Mouse (Mus musculus): Measurements from ENCODE around the gene Zfp605.

GRCm38 (mm10) chr5:110107581-110108304 is 2.1 kb upstream of the Zfp605 start, which contains the start of gene Gtpbp6:
- TF ChIP-seq CTCF (IDR thresholded peaks at IDR 0.05), result no peak
- TF ChIP-seq POLR2A (IDR thresholded peaks at IDR 0.05; ENCODE audit: insufficient read depth, low read depth, low read length), result peak; percentile 80

Data from heart, adult 2 months (tissue).